Mouse (Mus musculus): ENCODE results near the gene Nphs2. TPM values are rescaled to one million over a fixed set of nuclear protein-coding genes. Genes with fewer than 3 reads are reported as not detected.

Nphs2 gene
- total RNA-seq, 1 experiment from 2014 or later: not detected

GRCm38 (mm10) chr1:156350441-156350840, 39.9 kb downstream of the Nphs2 start:
- ATAC-seq (replicated peaks; ENCODE audit: low read depth, poor library complexity, severe bottlenecking): no peak

GRCm38 (mm10) chr1:156352466-156352865, 41.9 kb downstream of the Nphs2 start:
- ATAC-seq (replicated peaks; ENCODE audit: low read depth, poor library complexity, severe bottlenecking): no peak

GRCm38 (mm10) chr1:156365740-156366139, 55.2 kb downstream of the Nphs2 start, which contains the start of gene Gm2000:
Gm2000 (plus strand) TSS chr1:156366040.
- ATAC-seq (replicated peaks; ENCODE audit: low read depth, poor library complexity, severe bottlenecking): no peak

Other genes starting within 250 kb of the Nphs2 start
- not detected in 2 replicates for gene Fam163a, start 105.7 kb upstream of the Nphs2 start, total RNA-seq (2017)
- 0.18 TPM in 1 of 2 replicates, not detected in the other for gene Tdrd5, start 7.1 kb upstream of the Nphs2 start, total RNA-seq (2017)
- gene Gm2000, start 55.3 kb downstream of the Nphs2 start, total RNA-seq (2017): 3,876 and 4,003 TPM in 2 replicates
- 0.37 TPM in 1 of 2 replicates, not detected in the other for gene Axdnd1, start 110.4 kb downstream of the Nphs2 start, total RNA-seq (2017)
- gene Soat1, start 163.6 kb downstream of the Nphs2 start, total RNA-seq (2017): 21.6 and 29.6 TPM in 2 replicates
- 17.3 and 21.4 TPM in 2 replicates for gene Gm10031, start 213.3 kb downstream of the Nphs2 start, total RNA-seq (2017)
- gene Abl2, start 248.1 kb downstream of the Nphs2 start, total RNA-seq (2017): 19.7 and 21.1 TPM in 2 replicates

All from common myeloid progenitor, adult 5-6 weeks (primary cell).